Mouse (Mus musculus): Measurements from ENCODE around the gene Olfr557. TPM values are rescaled to one million over a fixed set of nuclear protein-coding genes. Genes with fewer than 3 reads are reported as not detected.

Gene Olfr557
- polyA plus RNA-seq, 1 experiment from 2014 or later, result not detected

- Histone ChIP-seq H3K4me2 (no peak overlapping the region), H3K9ac (replicated peaks) (no peak overlapping the region), H3K36me3 (no peaks in the 10 kb centered on the region), H3K4me3 (replicated peaks) (no peak overlapping the region), H3K4me1 (no peaks in the 10 kb centered on the region), H3K9me3 (replicated peaks) (no peaks in the 10 kb centered on the region), H3K27ac (replicated peaks) (no peak overlapping the region), H3K27me3 (replicated peaks) (no peaks in the 10 kb centered on the region)
- ATAC-seq (ENCODE audit: low FRiP score), result no peak
- 55% methylated on average over 2 of the region's 2 CpGs for WGBS
Observed at GRCm38 (mm10) chr7:102737705-102738104, 42.0 kb downstream of the Olfr557 start.

Other genes with a start within 250 kb of the Olfr557 start
- 0.36 and 0.56 TPM in 2 replicates for gene Olfr543, start 214.2 kb upstream of the Olfr557 start, polyA plus RNA-seq (2015; fragmentation: Nextera tagmentation; extraction: Ambion mirVana)
- 0.14 and 0.18 TPM in 2 replicates for gene Olfr544, start 207.6 kb upstream of the Olfr557 start, polyA plus RNA-seq (2015; fragmentation: Nextera tagmentation; extraction: Ambion mirVana)
- 0.33 and 0.41 TPM in 2 replicates for gene Olfr545, start 196.3 kb upstream of the Olfr557 start, polyA plus RNA-seq (2015; fragmentation: Nextera tagmentation; extraction: Ambion mirVana)
- not detected in 2 replicates for gene Olfr547, start 161.2 kb upstream of the Olfr557 start, polyA plus RNA-seq (2015; fragmentation: Nextera tagmentation; extraction: Ambion mirVana)
- not detected in 2 replicates for gene Olfr548-ps1, start 155.0 kb upstream of the Olfr557 start, polyA plus RNA-seq (2015; fragmentation: Nextera tagmentation; extraction: Ambion mirVana)
- not detected in 2 replicates for gene Olfr549, start 146.0 kb upstream of the Olfr557 start, polyA plus RNA-seq (2015; fragmentation: Nextera tagmentation; extraction: Ambion mirVana)
- 0.52 TPM in 1 of 2 replicates, not detected in the other for gene Trim21, start 130.4 kb upstream of the Olfr557 start, polyA plus RNA-seq (2015; fragmentation: Nextera tagmentation; extraction: Ambion mirVana)
- gene Olfr550, start 124.5 kb upstream of the Olfr557 start, polyA plus RNA-seq (2015; fragmentation: Nextera tagmentation; extraction: Ambion mirVana), result not detected in 2 replicates
- not detected in 2 replicates for gene Olfr551, start 104.0 kb upstream of the Olfr557 start, polyA plus RNA-seq (2015; fragmentation: Nextera tagmentation; extraction: Ambion mirVana)
- gene Olfr552, start 98.1 kb upstream of the Olfr557 start, polyA plus RNA-seq (2015; fragmentation: Nextera tagmentation; extraction: Ambion mirVana), result not detected in 2 replicates
- not detected in 2 replicates for gene Olfr553, start 77.7 kb upstream of the Olfr557 start, polyA plus RNA-seq (2015; fragmentation: Nextera tagmentation; extraction: Ambion mirVana)
- gene Olfr554, start 57.5 kb upstream of the Olfr557 start, polyA plus RNA-seq (2015; fragmentation: Nextera tagmentation; extraction: Ambion mirVana), result not detected in 2 replicates
- gene Olfr555, start 37.1 kb upstream of the Olfr557 start, polyA plus RNA-seq (2015; fragmentation: Nextera tagmentation; extraction: Ambion mirVana), result not detected in 2 replicates
- gene Olfr556, start 31.0 kb upstream of the Olfr557 start, polyA plus RNA-seq (2015; fragmentation: Nextera tagmentation; extraction: Ambion mirVana), result not detected in 2 replicates
- 7.0 and 10.4 TPM in 2 replicates for gene Trim68, start 8.6 kb upstream of the Olfr557 start, polyA plus RNA-seq (2015; fragmentation: Nextera tagmentation; extraction: Ambion mirVana)
- gene Olfr558, start 6.3 kb downstream of the Olfr557 start, polyA plus RNA-seq (2015; fragmentation: Nextera tagmentation; extraction: Ambion mirVana), result 0.22 and 0.54 TPM in 2 replicates
- gene Olfr33, start 23.2 kb downstream of the Olfr557 start, polyA plus RNA-seq (2015; fragmentation: Nextera tagmentation; extraction: Ambion mirVana), result not detected in 2 replicates
- gene Olfr559, start 31.6 kb downstream of the Olfr557 start, polyA plus RNA-seq (2015; fragmentation: Nextera tagmentation; extraction: Ambion mirVana), result not detected in 2 replicates
- not detected in 2 replicates for gene Olfr560, start 63.5 kb downstream of the Olfr557 start, polyA plus RNA-seq (2015; fragmentation: Nextera tagmentation; extraction: Ambion mirVana)
- 0.06 TPM in 1 of 2 replicates, not detected in the other for gene Olfr78, start 63.6 kb downstream of the Olfr557 start, polyA plus RNA-seq (2015; fragmentation: Nextera tagmentation; extraction: Ambion mirVana)
- not detected in 2 replicates for gene Olfr561, start 75.3 kb downstream of the Olfr557 start, polyA plus RNA-seq (2015; fragmentation: Nextera tagmentation; extraction: Ambion mirVana)
- not detected in 2 replicates for gene Olfr564, start 107.6 kb downstream of the Olfr557 start, polyA plus RNA-seq (2015; fragmentation: Nextera tagmentation; extraction: Ambion mirVana)
- not detected in 2 replicates for gene Olfr566, start 162.9 kb downstream of the Olfr557 start, polyA plus RNA-seq (2015; fragmentation: Nextera tagmentation; extraction: Ambion mirVana)
- gene Olfr568, start 181.2 kb downstream of the Olfr557 start, polyA plus RNA-seq (2015; fragmentation: Nextera tagmentation; extraction: Ambion mirVana), result not detected in 2 replicates
- not detected in 2 replicates for gene Olfr569, start 195.0 kb downstream of the Olfr557 start, polyA plus RNA-seq (2015; fragmentation: Nextera tagmentation; extraction: Ambion mirVana)
- not detected in 2 replicates for gene Olfr570, start 198.7 kb downstream of the Olfr557 start, polyA plus RNA-seq (2015; fragmentation: Nextera tagmentation; extraction: Ambion mirVana)
- not detected in 2 replicates for gene Olfr571, start 221.6 kb downstream of the Olfr557 start, polyA plus RNA-seq (2015; fragmentation: Nextera tagmentation; extraction: Ambion mirVana)
- not detected in 2 replicates for gene Olfr572, start 228.5 kb downstream of the Olfr557 start, polyA plus RNA-seq (2015; fragmentation: Nextera tagmentation; extraction: Ambion mirVana)
- gene Olfr573-ps1, start 246.7 kb downstream of the Olfr557 start, polyA plus RNA-seq (2015; fragmentation: Nextera tagmentation; extraction: Ambion mirVana), result not detected in 2 replicates

All from neural tube, embryonic 15.5 days (tissue).